Mouse (Mus musculus): ENCODE results near the gene Nek6.

DNA sequence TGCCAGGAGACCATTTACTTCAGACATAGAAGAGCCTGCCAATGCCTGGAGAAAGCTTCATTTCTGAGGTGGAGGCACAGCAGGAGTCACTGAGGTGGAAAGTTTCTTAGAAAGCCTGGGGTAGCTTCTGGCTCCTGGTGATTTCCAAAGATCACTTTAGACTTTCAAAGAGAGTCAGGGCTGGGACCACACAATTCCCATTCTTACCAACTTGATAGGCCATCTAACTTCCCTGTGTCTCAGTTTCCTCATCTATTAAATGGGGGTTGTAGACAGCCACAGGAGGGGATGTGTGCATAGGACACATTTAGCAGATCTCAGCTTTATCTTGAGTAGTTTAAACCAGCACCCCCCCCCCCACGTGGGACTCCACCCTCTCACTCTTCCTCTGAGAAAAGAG, 30.9 kb downstream of the Nek6 start:
- TF ChIP-seq CTCF (IDR thresholded peaks at IDR 0.05; ENCODE audit: insufficient read depth, low read depth, low read length) (no peak), POLR2A (IDR thresholded peaks at IDR 0.05; ENCODE audit: insufficient read depth, low read depth, low read length) (no peak)
